Mouse (Mus musculus) urinary bladder, postnatal 10 days (tissue): Measurements from ENCODE around the gene Apbb2.

ENCODE experiments used
- DNase-seq: peaks from one replicate; pipeline ENCODE4 v3.0.0; 2022; ENCODE audit warnings: low spot score

Apbb2 gene

DNA sequence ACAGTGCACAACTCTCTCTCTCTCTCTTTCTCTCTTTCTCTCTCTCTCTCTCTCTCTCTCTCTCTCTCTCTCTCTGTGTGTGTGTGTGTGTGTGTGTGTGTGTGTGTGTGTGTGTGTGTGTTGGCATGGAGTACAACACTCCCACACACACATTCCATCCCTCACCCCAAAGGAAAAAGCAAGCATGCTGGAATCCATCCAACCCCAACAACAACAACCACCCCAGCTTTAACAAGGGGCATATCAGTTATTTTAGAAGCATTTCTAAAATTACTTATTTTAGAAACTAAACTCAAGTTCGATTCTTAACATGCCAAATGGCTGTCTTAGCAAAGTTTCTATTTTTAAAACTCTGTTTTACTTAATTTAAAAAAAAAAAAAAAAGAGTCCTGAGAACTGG lies 68.9 kb downstream of the Apbb2 start:
- DNase-seq, result no peak

DNA sequence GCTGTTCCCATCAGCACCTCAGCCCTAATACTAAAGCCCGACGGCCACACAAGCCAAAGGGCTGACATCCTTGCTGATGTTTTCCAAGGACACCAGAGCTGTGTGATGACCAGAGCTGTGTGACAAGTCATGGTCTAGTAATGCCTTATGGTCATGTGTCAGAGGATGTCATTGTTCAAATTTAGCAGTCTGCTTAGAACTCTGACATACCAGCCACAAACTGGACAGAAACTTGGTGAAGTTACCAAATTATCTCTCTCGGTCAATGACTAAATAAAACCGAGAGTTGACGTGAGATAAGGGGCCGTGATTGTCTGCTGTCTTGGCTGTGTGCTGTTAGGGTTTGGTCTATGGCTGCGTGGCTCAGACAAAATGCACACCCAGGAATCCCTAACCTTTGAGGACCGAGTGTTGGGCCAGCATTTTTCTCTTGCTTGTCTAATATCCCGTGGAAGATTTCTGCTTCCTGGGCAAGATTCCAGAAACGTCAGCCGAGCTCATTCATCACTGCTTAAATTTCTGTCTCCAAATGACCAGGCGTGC lies 71.5 kb downstream of the Apbb2 start:
- DNase-seq, result no peak

- DNase-seq, result no peak
These were observed 72.9 kb downstream of the Apbb2 start for GRCm38 (mm10) chr5:66545573-66546141.

GRCm38 (mm10) chr5:66543761-66544160 lies 74.8 kb downstream of the Apbb2 start:
- no peak for DNase-seq

DNA sequence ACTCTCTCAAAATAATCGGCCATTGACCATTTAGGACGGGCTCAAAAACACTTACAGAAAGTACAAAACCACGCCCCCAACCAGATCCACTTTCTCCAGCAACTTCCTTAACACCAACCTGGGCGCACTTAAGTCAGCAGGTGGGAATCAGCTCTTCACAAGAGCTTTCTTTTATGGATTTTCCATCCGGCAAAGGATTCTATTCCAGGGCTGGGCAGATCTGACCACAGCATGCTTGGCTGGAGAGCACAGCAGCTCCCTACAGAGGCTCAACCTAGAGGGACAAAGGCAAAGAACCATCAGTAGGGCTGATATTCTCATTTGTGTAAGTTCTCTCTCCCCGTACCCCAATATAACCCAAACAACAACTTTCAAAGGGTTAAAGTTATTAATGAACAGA lies 75.2 kb downstream of the Apbb2 start:
- no peak for DNase-seq

DNA sequence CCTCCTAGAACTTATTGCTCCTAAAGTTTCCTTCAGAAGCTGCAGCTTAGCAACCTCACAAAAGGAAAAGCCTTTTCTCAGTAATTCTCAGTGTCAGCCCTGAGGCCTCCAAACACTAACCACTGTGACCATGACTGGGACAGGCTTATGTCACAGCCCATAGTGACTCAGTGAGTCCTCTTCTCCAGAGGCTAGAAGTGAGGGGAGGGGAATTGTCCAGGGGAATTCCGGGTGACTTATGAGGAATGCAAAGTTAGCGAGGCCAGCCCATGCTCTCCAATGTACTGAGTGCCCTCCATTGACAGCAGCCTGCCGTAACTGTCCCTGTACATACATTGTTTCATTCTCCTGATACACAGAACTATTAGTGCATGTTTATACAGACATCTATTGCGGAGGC lies 76.1 kb downstream of the Apbb2 start:
- DNase-seq, result no peak

- DNase-seq, result no peak
These were observed 77.2 kb downstream of the Apbb2 start for GRCm38 (mm10) chr5:66541385-66541784.

DNA sequence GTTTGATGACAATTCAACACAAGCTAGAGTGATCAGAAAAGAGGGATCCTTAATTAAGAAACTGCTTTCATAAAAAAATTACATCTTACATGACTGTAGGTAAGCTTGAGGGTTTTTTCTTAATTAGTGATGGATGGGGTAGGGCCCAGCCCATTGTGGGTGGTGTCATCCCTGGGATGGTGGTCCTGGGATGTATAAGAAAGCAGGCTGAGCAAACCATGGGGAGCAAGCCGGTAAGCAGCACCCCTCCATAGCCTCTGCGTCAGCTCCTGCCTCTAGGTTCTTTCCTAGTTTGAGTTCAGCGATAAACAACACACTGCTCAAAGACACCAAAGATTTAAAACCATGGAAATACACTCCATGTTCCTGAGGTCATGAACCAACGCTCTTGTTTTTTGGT lies 78.3 kb downstream of the Apbb2 start:
- no peak for DNase-seq

DNA sequence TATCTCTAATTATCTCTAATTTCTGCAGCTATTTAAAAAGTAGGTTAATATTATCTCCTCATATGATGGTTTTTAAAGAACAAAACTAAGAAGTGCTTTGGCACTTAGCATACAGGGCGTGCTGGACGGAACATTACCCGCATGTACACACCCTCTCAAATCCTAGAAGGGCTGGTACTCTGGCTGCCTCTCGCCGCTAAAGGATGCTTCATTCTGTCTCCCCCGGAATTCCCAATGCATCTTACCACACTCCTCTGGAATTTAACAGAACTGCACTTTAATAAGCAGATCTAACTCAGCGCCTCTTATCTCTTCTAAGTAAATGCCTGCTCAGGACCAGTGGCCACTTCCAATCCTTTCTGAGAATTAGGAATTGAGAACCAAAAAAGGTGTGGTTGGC lies 80.8 kb downstream of the Apbb2 start:
- DNase-seq, result no peak

DNA sequence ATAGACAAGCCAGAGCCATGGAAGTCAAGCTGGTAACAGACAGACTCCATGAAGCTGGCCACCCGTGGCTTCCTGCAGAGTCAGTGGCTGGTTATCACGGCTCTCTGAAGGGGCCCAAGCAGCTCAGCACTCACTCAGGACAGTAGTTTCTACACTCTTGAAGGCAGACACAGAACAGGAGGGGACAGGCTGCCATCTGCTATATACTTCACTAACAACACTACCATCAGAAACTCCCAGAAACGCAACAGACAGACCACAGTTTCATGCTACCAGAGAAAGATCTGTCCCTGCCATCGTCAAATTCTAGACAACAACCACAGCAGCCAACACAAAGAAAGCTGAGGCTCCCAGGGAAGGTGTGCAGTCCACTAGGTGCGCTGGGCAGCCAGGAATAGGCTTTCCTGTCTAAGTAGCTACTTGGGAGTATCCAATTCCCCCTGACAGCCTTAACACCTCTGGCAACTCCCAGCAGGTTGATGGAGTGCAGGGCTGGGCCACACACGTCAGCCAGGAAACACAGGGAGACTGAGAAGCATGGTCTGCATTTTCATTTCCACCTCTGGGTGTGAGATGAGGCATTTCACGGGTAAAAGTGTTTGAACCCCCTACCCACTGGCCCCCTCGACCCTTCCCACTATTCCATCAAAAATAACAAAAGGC lies 81.8 kb downstream of the Apbb2 start:
- no peak for DNase-seq

DNA sequence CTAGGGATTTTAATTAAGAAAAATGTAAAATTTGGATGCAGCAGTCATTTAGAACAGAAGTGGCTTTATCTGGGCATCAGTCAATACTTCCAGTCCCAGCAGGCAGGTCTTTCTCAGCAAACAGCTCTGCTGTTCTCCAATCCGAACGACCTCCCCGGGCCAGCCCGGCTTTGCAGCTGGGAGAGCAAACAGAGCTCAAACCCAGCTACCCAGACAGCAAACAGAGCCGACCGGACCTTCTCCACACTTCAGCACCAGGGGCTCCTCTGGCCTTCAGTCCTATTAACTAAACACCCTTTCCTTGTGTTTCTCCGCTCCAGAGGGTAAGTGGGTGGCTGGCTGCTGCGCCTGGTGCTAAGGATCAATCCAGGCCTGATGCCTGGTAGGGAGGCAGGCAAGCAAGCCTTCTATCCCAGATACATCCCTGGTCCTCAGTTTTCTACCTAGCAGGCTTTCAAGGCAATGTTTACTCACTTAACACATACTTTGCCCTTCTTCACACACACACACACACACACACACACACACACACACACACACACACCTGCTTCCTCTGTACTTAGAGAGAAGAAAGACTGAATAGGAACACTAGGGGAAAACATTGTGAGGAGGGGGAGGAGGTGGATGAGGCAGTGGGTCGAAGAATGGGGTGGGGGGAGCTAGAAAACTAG lies 82.9 kb downstream of the Apbb2 start:
- no peak for DNase-seq

GRCm38 (mm10) chr5:66533711-66534425 lies 84.7 kb downstream of the Apbb2 start:
- no peak for DNase-seq

GRCm38 (mm10) chr5:66532827-66533226 lies 85.8 kb downstream of the Apbb2 start:
- DNase-seq, result no peak

GRCm38 (mm10) chr5:66530361-66530760 lies 88.2 kb downstream of the Apbb2 start:
- no peak for DNase-seq

GRCm38 (mm10) chr5:66529631-66530030 lies 89.0 kb downstream of the Apbb2 start:
- no peak for DNase-seq

GRCm38 (mm10) chr5:66528567-66528966 lies 90.0 kb downstream of the Apbb2 start:
- no peak for DNase-seq

DNA sequence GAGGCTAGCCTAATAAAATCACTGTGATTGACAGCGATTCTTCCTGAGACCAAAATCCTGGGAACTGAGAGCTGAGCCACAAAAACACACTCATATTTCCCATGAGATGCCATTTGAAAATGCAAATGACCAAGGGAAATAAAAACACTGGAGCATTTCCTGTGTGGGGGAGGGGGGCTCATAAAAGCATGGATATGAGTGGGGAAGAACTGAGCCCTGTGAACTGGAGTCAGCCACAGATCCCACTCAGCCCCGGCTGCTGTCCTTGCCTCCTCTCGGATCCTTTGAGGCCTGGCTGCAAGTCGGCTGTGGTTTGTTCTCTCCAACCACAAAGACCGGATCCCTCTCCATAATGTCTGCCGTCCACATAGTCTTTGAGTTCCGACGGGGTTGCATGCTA lies 91.5 kb downstream of the Apbb2 start:
- DNase-seq, result no peak

DNA sequence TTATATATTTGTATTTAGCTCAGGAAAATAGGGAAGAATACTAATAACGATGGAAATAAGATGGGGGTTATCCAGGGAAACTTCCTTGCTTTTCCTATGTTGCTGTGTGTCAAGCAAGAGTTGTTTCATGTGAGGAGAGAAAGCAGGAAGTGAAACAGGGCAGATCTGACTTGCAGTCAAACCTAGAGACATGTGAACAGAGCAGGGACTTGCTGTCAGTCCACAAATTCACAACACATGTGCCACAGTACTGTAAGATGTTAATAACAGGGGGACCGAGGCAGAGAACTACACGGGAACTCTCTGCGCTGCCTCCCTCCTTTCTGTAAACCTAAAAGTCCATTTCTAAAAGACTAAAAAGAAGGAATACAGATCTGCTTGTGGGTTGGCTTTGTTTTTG lies 93.6 kb downstream of the Apbb2 start:
- DNase-seq, result no peak

GRCm38 (mm10) chr5:66523681-66524503 lies 94.7 kb downstream of the Apbb2 start:
- DNase-seq, result no peak

GRCm38 (mm10) chr5:66521250-66521649 lies 97.3 kb downstream of the Apbb2 start:
- no peak for DNase-seq

DNA sequence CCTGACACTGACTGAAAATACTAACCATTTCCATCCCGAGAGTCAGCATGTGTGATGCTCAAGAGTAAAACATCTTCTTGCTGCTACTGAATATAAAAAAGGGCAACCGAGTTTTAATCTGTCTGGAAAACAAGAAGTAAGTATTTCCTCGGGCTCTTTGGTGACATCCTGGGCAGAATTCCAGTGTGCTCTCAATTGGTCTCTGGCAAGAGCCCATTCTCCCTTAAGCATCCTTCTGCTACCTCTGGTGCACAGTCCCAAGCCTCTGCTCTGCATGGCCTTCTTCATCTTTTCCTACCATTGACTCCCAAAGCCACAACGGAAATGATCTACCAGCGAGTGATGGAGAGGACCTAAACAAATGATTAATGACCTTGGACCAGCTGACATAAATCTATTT lies 99.1 kb downstream of the Apbb2 start:
- no peak for DNase-seq
